Mouse (Mus musculus) stomach, embryonic 16.5 days (tissue): Measurements from ENCODE around the gene Ppp1r37. TPM values are rescaled to one million over a fixed set of nuclear protein-coding genes. Genes with fewer than 3 reads are reported as not detected.
A peak's percentile ranks its signal among the peaks of the same experiment; 100 is the strongest.
"Not testable (repeated sequence)": the region's sequence is repeated elsewhere in the genome, so short reads cannot be mapped to it uniquely, and the experiment has no call there.

Experiments
- ATAC-seq: fragments of 200-750 bp; cut with Nextera tagmentation; 2 replicates; pipeline ENCODE4 v1.8.0; 2017; ENCODE audit warnings: moderate number of reproducible peaks, moderate TSS enrichment; ENCODE audit not compliant: insufficient read depth, low FRiP score
- H3K27ac ChIP-seq: fragments of 300-500 bp; sonication (generic); 2 replicates; pipeline ENCODE4 v1.5.1; 2014; ENCODE audit warnings: low read length
- H3K27me3 ChIP-seq: fragments of 300-500 bp; sonication (generic); 2 replicates; pipeline ENCODE4 v1.6.1; 2014; ENCODE audit warnings: low read length, control low read depth, mixed read lengths; ENCODE audit not compliant: control insufficient read depth, insufficient read depth
- H3K36me3 ChIP-seq: fragments of 300-500 bp; sonication (generic); 2 replicates; pipeline ENCODE4 v1.6.1; 2014; ENCODE audit warnings: low read length; ENCODE audit not compliant: control insufficient read depth, insufficient read depth
- H3K4me1 ChIP-seq: fragments of 300-500 bp; sonication (generic); 2 replicates; pipeline ENCODE4 v1.6.1; 2014; ENCODE audit warnings: low read length, control low read depth, mixed read lengths; ENCODE audit not compliant: control insufficient read depth, insufficient read depth
- H3K4me2 ChIP-seq: fragments of 300-500 bp; sonication (generic); 2 replicates; pipeline ENCODE4 v1.6.1; 2014; ENCODE audit warnings: low read depth, low read length, mixed read lengths
- H3K4me3 ChIP-seq: fragments of 300-500 bp; sonication (generic); replicated peaks from 2 replicates; pipeline ENCODE4 v1.5.1; 2014; ENCODE audit warnings: mild to moderate bottlenecking, low read length
- H3K9ac ChIP-seq: fragments of 300-500 bp; sonication (generic); 2 replicates; pipeline ENCODE4 v1.6.1; 2014; ENCODE audit warnings: low read length
- H3K9me3 ChIP-seq: fragments of 300-500 bp; sonication (generic); replicated peaks from 2 replicates; pipeline ENCODE4 v1.6.1; 2016; ENCODE audit warnings: low read length, control low read depth; ENCODE audit not compliant: control insufficient read depth
- WGBS: fragments of 180-500 bp; shearing (Covaris S2); extraction: QIAGEN DNeasy Blood & Tissue Kit; methylation state at CpG from one replicate; pipeline ENCODE4 v1.1.7; 2014; 5-methylcytosine and 5-hydroxymethylcytosine counted together
- polyA plus RNA-seq: library from polyadenylated mRNA; unstranded; fragments of >200 nt; fragmentation: Nextera tagmentation; extraction: Ambion mirVana; gene quantifications from 2 replicates; pipeline ENCODE4 v1.2.1, GENCODE M21; 2015

Ppp1r37 gene
- polyA plus RNA-seq, 1 experiment from 2014 or later = 20.4 TPM

DNA sequence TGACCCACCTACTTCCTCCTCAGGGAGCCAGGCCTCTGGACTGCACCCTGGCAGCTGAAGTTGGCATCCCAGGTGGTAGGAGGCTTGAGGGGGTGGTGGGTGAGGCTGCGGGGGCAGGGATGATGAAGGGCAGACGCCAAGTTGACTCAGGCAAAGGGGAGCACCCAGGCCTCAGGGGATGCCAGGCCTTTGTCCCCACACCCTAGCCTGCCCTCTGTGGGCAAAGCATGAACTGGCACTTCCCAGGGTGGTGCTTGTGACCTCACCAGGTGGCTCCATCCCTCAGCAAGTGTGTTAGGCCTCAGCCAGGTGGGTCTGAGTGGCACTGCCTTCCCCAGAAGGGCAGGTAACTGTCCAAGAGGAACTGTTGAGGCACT lies 37.8 kb downstream of the Ppp1r37 start:
- Histone ChIP-seq H3K9ac (no peak overlapping the region), H3K4me1 (peaks cover 17% of the 10 kb centered on the region), H3K27ac (no peak overlapping the region), H3K9me3 (no peaks in the 10 kb centered on the region), H3K36me3 (no peaks in the 10 kb centered on the region), H3K4me3 (no peak overlapping the region), H3K4me2 (no peak overlapping the region), H3K27me3 (peaks cover 53% of the 10 kb centered on the region)
- no peak for ATAC-seq
- 67% methylated on average over 2 of the region's 2 CpGs for WGBS

DNA sequence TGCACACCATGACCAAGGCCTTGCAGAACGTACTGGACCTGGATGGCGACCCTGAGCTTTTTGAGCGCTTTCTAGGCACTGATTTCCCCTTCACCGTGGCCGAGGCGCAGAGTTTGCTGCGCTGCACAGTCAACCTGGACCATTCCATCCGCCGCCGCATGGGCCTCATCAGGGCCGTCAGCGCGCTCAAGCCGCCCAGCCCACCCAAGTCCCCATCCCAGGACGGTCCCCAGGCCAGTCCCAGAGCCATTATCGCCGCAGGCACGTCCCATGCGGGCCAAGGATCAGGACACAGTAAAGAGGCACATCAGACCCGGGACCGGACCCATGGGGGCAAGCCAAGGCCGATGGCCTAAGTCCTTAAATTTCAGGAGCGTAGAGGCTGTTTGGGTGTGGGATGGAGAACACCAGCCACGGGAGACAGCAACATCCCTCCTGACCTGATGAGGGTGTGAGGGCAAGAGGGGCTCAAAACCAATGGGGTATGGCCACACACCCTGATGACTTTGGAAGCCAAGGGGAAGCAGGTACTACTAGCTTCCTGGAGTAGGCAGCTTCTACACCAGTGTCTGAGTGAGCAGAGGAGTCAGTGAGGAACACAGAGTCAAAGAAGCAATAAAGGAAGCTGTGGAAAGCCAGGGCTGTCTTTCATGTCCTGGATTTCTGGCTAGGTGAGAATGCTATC lies 38.3 kb downstream of the Ppp1r37 start:
- peak overlapping the region; percentile 61 for H3K9ac ChIP-seq
- no peaks in the 10 kb centered on the region for H3K36me3 ChIP-seq
- peak overlapping the region; percentile 45 for H3K4me3 ChIP-seq
- H3K27me3 ChIP-seq = peaks cover 58% of the 10 kb centered on the region
- no peak for ATAC-seq
- 12% methylated on average over 24 of the region's 24 CpGs for WGBS
- peak overlapping the region; percentile 73 for H3K4me2 ChIP-seq
- H3K4me1 ChIP-seq = peaks cover 21% of the 10 kb centered on the region
- no peaks in the 10 kb centered on the region for H3K9me3 ChIP-seq
- H3K27ac ChIP-seq = no peak overlapping the region

DNA sequence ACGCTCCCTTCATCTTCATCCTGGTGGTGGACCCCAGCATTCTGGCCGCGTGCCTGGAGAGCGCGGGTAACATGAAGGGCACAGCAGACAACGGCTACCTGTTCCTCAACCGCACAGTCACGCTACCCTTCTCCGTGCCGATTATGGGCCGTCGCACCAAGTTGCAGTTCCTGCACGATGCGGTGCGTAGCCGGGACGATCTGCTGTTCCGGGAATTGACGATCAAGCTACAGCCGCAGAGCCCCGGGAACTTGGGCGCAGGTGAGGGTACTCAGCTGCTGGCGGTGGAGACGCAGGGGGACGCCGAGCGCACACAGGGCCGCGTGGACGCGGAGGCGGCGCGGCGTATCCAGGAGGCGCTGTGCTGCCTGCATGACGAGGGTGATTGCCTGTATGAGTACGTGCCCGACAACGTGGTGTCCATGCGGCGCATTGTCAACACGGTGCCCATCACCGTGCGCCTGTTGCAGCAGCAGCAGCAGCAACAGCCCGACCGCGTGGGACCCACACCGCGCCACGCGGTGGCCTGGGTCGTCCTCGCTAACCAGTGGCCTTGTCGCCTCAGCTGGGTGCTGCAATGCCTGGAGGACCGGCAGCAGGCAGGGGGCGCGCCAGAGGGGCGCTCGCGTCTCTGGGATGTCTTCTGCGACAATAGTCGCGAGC lies 39.0 kb downstream of the Ppp1r37 start:
- peak overlapping the region; percentile 45 for H3K4me3 ChIP-seq
- H3K4me1 ChIP-seq = peaks cover 21% of the 10 kb centered on the region
- H3K9ac ChIP-seq = peak overlapping the region; percentile 61
- H3K27me3 ChIP-seq = peaks cover 65% of the 10 kb centered on the region
- 1% methylated on average over 64 of the region's 64 CpGs for WGBS
- H3K9me3 ChIP-seq = no peaks in the 10 kb centered on the region
- H3K4me2 ChIP-seq = peak overlapping the region; percentile 73
- H3K27ac ChIP-seq = no peak overlapping the region
- H3K36me3 ChIP-seq = no peaks in the 10 kb centered on the region
- no peak for ATAC-seq

DNA sequence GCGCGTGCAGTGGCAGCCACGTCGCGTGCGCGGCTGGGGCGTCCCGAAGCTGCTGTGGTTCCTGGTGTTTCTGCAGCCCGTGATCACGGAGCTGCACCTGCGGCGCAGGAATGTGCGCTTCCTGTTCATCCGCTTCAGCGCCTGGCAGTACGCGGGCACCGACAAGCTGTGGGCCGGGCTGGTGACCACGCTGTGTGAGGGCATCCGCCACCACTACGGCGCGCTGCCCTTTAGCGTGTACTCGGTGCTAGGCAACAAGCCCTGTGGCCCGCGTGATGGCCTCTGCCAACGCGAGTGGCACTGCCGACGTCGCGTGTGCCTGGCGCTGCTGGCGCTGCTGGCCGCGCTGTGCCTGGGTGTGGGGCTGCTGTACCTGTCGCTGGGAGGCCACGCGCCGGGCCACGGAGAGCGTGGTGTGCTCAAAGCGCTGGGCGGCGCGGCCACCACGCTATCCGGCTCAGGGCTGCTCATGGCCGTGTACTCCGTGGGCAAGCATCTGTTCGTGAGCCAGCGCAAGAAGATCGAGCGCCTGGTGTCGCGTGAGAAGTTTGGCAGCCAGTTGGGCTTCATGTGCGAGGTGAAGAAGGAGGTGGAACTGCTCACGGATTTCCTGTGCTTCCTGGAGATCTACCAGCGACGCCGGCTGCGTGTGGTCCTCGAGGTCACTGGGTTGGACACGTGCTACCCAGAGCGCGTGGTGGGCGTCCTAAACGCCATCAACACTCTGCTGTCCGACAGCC lies 39.7 kb downstream of the Ppp1r37 start:
- ATAC-seq = peak; percentile 8; the same call in 1 of the 2 replicates
- peak overlapping the region; percentile 61 for H3K9ac ChIP-seq
- no peaks in the 10 kb centered on the region for H3K9me3 ChIP-seq
- peaks cover 21% of the 10 kb centered on the region for H3K4me1 ChIP-seq
- H3K27me3 ChIP-seq = peaks cover 69% of the 10 kb centered on the region
- H3K4me3 ChIP-seq = peak overlapping the region; percentile 45
- peak overlapping the region; percentile 73 for H3K4me2 ChIP-seq
- H3K27ac ChIP-seq = no peak overlapping the region
- WGBS = 10% methylated on average over 72 of the region's 72 CpGs
- H3K36me3 ChIP-seq = no peaks in the 10 kb centered on the region

DNA sequence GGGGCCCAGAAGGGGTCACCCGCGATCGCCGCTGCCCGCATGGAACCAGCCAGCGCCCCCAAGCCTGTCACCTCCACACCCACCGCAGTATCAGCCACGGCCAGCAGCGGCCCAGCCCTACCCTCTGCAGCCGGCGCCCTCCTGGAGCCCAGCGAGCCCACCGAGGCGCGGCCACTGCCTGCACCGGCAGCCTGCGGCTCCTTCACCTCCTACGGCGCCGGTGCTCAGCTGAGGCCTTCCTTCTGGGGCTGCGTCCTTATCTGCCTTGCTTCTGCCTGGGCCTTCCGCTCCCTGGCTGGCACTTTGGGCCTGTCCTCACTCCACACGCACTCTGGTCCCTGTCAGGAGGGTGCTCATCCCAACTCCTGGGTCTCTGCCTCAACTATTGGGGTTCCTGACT lies 42.8 kb downstream of the Ppp1r37 start:
- WGBS = 6% methylated on average over 22 of the region's 23 CpGs
- Histone ChIP-seq H3K4me1 (peaks cover 24% of the 10 kb centered on the region), H3K36me3 (no peaks in the 10 kb centered on the region), H3K27me3 (peaks cover 65% of the 10 kb centered on the region), H3K4me2 (peak overlapping the region; percentile 42; the same call in 1 of the 2 replicates), H3K9ac (peak overlapping the region; percentile 57), H3K9me3 (no peaks in the 10 kb centered on the region), H3K27ac (no peak overlapping the region), H3K4me3 (peak overlapping the region; percentile 22)
- ATAC-seq = no peak

DNA sequence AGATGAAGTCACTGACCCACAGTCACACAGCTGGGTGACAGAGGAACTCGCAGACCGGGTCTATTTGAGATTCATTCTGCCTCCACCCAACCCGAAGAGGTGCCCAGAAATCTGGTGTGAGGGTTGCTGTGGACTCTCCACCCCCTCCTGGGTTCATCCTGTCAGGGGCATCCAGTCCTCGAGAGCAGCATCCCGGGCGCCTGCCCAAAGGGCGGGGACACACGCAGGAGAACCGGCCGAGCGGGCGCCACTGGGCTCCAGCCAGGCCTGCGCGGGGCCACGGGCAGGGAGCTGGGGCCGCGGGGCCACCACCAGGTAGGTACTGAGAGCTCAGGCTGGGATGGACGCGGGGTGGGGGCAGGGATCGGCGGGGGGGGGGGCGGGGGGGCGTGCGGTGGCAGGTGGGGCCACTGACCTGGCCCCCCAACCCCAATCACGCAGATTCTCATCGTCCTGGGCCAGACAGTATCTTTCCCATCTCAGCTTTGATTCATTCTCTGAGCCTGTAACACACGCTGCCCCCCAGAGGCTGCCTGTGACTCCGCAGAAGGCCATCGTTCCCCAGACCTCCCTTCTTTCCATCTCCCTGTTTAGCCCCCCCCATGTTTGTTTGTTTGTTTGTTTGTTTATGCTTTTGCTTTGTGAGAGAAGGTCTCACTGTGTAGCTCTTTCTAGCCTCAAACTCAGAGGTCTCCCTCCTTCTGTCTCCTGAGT lies 45.1 kb downstream of the Ppp1r37 start, which contains the start of gene Nkpd1:
Nkpd1 (plus strand) TSS at position 187 of the 714 bp plus-strand sequence.
- H3K27me3 ChIP-seq = peaks cover 43% of the 10 kb centered on the region
- ATAC-seq = 0 out of 2 replicates have a peak, but pooled peaks have one; percentile 14
- 5% methylated on average over 20 of the region's 29 CpGs for WGBS

DNA sequence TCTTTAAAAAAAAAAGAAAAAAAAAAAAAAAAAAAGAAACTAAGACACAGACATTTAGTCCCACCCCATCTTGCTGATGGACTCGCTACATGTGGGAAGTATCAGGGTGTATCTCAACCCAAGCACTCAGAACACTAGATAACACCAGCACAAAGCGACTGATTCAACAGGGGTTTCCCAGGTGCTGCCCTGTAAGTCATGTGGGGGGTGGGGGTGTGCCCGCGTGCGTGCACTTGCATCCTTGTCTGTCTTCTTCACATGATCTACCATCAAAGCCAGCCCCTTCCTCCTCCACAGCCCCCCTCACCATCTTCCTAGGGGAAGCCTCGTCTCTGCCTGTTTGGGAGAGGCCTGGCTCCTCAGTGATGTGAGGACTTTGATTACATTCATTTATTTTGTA lies 50.5 kb downstream of the Ppp1r37 start:
- Histone ChIP-seq H3K27me3 (no peaks in the 10 kb centered on the region), H3K9me3 (no peaks in the 10 kb centered on the region), H3K36me3 (no peaks in the 10 kb centered on the region), H3K27ac (no peak overlapping the region), H3K4me1 (0 out of 2 replicates have a peak, but pooled peaks cover 8% of the 10 kb centered on the region), H3K4me3 (no peak overlapping the region), H3K4me2 (no peak overlapping the region), H3K9ac (no peak overlapping the region)
- 70% methylated on average over 6 of the region's 6 CpGs for WGBS
- no peak for ATAC-seq

More for the DNA sequence above, 45.1 kb downstream of the Ppp1r37 start, which contains the start of gene Nkpd1:
- Histone ChIP-seq H3K4me1 (peaks cover 9% of the 10 kb centered on the region), H3K36me3 (no peaks in the 10 kb centered on the region), H3K4me3 (peak within 1 kb of the TSS; percentile 21), H3K4me2 (peak within 1 kb of the TSS; percentile 45), H3K9ac (peak within 1 kb of the TSS; percentile 56), H3K9me3 (no peaks in the 10 kb centered on the region), H3K27ac (no peak within 1 kb of the TSS)

DNA sequence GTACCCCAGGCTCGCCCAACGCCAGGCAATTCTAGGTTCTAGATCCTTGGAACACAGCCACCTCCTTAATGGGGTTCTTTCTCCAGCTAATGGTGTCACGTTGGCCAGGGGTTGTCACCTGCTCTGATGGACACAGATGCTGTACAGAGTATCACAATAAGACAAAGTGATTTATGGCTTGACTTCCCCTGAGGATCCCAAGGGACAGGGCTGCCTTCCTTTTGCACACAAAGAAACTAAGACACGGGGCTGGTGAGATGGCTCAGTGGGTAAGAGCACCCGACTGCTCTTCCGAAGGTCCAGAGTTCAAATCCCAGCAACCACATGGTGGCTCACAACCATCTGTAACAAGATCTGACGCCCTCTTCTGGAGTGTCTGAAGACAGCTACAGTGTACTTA lies 50.9 kb downstream of the Ppp1r37 start:
- not testable (repeated sequence) for H3K4me2 ChIP-seq, ATAC-seq, H3K9ac ChIP-seq, H3K27me3 ChIP-seq, H3K9me3 ChIP-seq, H3K4me1 ChIP-seq, H3K4me3 ChIP-seq, H3K27ac ChIP-seq, H3K36me3 ChIP-seq
- 82% methylated on average over 6 of the region's 7 CpGs for WGBS
